Mouse (Mus musculus) heart, postnatal 0 days (tissue): Measurements from ENCODE around the gene Lingo4. TPM values are rescaled to one million over a fixed set of nuclear protein-coding genes. Genes with fewer than 3 reads are reported as not detected.
A peak's percentile ranks its signal among the peaks of the same experiment; 100 is the strongest.

Experiments used
- ATAC-seq: fragments of 200-750 bp; cut with Nextera tagmentation; 2 replicates; pipeline ENCODE4 v1.8.0; 2017; ENCODE audit warnings: low read depth, moderate number of reproducible peaks, moderate library complexity; ENCODE audit not compliant: insufficient read depth
- DNase-seq: peaks from one replicate; pipeline ENCODE4 v3.0.0-alpha.2; 2016; ENCODE audit warnings: low spot score
- H3K27ac ChIP-seq: fragments of 300-500 bp; sonication (generic); 2 replicates; pipeline ENCODE4 v1.5.1; 2014; ENCODE audit warnings: low read depth, mild to moderate bottlenecking
- H3K27me3 ChIP-seq: fragments of 300-500 bp; sonication (generic); 2 replicates; pipeline ENCODE4 v1.6.1; 2014; ENCODE audit warnings: low read length, mixed read lengths; ENCODE audit not compliant: control insufficient read depth, insufficient read depth
- H3K36me3 ChIP-seq: fragments of 300-500 bp; sonication (generic); replicated peaks from 2 replicates; pipeline ENCODE4 v1.6.1; 2014; ENCODE audit warnings: low read length, mixed read lengths; ENCODE audit not compliant: control insufficient read depth, insufficient read depth
- H3K4me1 ChIP-seq: fragments of 300-500 bp; sonication (generic); 2 replicates; pipeline ENCODE4 v1.6.1; 2014; ENCODE audit warnings: antibody characterized with exemption; ENCODE audit not compliant: control insufficient read depth, insufficient read depth
- H3K4me2 ChIP-seq: fragments of 300-500 bp; sonication (generic); 2 replicates; pipeline ENCODE4 v1.6.1; 2014; ENCODE audit warnings: low read depth, mild to moderate bottlenecking, low read length, moderate library complexity
- H3K4me3 ChIP-seq: fragments of 300-500 bp; sonication (generic); 2 replicates; pipeline ENCODE4 v1.5.1; 2014; ENCODE audit warnings: low read depth, low read length
- H3K9ac ChIP-seq: fragments of 300-500 bp; sonication (generic); replicated peaks from 2 replicates; pipeline ENCODE4 v1.6.1; 2014; ENCODE audit warnings: low read depth, low read length, mixed read lengths
- H3K9me3 ChIP-seq: fragments of 300-500 bp; sonication (generic); replicated peaks from 2 replicates; pipeline ENCODE4 v1.6.1; 2016; ENCODE audit warnings: low read length; ENCODE audit not compliant: control insufficient read depth
- CTCF ChIP-seq: IDR thresholded peaks from 2 replicates; pipeline ENCODE4 v1.5.1; 2016; ENCODE audit warnings: antibody characterized with exemption, control low read depth, low read depth
- EP300 ChIP-seq: IDR thresholded peaks from 2 replicates; pipeline ENCODE4 v1.6.1; 2016; ENCODE audit warnings: antibody characterized with exemption, low read depth
- WGBS: fragments of 180-500 bp; shearing (Covaris S2); extraction: QIAGEN DNeasy Blood & Tissue Kit; methylation state at CpG from one replicate; pipeline ENCODE4 v1.1.7; 2014; 5-methylcytosine and 5-hydroxymethylcytosine counted together
- polyA plus RNA-seq: library from polyadenylated mRNA; unstranded; fragments of >200 nt; fragmentation: Nextera tagmentation; extraction: Ambion mirVana; gene quantifications from 2 replicates; pipeline ENCODE4 v1.2.1, GENCODE M21; 2015
- total RNA-seq: library from RNA; depleted of rRNA; stranded (reverse); fragments of >200 nt; gene quantifications from 2 replicates; pipeline ENCODE4 v1.2.3, GENCODE M21; 2014; ENCODE audit warnings: low replicate concordance

Lingo4 gene
- total and polyA plus RNA-seq, 2 experiments from 2014 or later, result 0.19 TPM; not detected in 1

GRCm38 (mm10) chr3:94386671-94387070 is 11.6 kb upstream of the Lingo4 start:
- Histone ChIP-seq H3K4me2 (no peak overlapping the region), H3K27ac (peak overlapping the region; percentile 20; the same call in 1 of the 2 replicates), H3K4me1 (no peaks in the 10 kb centered on the region), H3K36me3 (no peaks in the 10 kb centered on the region), H3K9ac (no peak overlapping the region), H3K4me3 (no peak overlapping the region), H3K9me3 (no peaks in the 10 kb centered on the region), H3K27me3 (no peaks in the 10 kb centered on the region)
- 57% methylated on average over 4 of the region's 4 CpGs for WGBS
- TF ChIP-seq EP300, result no peak
- ATAC-seq, result no peak
- DNase-seq, result no peak

DNA sequence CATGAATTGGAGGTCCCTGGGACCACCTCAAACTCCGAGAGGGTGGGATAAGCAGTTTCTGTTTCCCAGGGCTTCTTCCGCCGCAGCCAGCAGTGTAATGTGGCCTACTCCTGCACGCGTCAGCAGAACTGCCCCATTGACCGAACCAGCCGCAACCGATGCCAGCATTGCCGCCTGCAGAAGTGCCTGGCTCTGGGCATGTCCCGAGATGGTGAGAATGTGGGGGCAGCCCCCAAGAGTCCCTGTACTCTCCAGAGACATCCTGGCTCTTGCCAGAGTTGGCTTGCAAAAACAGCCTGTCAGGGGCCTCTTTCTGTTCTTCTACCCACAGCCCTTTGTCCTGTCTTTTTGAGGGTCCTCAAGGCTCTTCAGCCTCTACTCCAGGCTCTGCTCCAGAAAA is 10.9 kb upstream of the Lingo4 start:
- ATAC-seq, result no peak
- TF ChIP-seq EP300 (no peak), CTCF (no peak)
- H3K27ac ChIP-seq, result peak overlapping the region; percentile 5; the same call in 1 of the 2 replicates
- H3K4me1 ChIP-seq, result no peaks in the 10 kb centered on the region
- H3K9me3 ChIP-seq, result no peaks in the 10 kb centered on the region
- no peak overlapping the region for H3K4me3 ChIP-seq
- no peak overlapping the region for H3K9ac ChIP-seq
- no peak overlapping the region for H3K4me2 ChIP-seq
- no peak for DNase-seq
- no peaks in the 10 kb centered on the region for H3K27me3 ChIP-seq
- no peaks in the 10 kb centered on the region for H3K36me3 ChIP-seq
- WGBS, result 89% methylated on average over 10 of the region's 10 CpGs

GRCm38 (mm10) chr3:94388047-94388446 is 10.3 kb upstream of the Lingo4 start:
- H3K4me2 ChIP-seq, result no peak overlapping the region
- no peaks in the 10 kb centered on the region for H3K4me1 ChIP-seq
- TF ChIP-seq CTCF (no peak), EP300 (no peak)
- H3K27ac ChIP-seq, result peak overlapping the region; percentile 5; the same call in 1 of the 2 replicates
- DNase-seq (no peak), ATAC-seq (no peak)
- no peaks in the 10 kb centered on the region for H3K27me3 ChIP-seq
- H3K9me3 ChIP-seq, result no peaks in the 10 kb centered on the region
- H3K9ac ChIP-seq, result no peak overlapping the region
- H3K4me3 ChIP-seq, result no peak overlapping the region
- no peaks in the 10 kb centered on the region for H3K36me3 ChIP-seq
- 46% methylated on average over 5 of the region's 5 CpGs for WGBS

DNA sequence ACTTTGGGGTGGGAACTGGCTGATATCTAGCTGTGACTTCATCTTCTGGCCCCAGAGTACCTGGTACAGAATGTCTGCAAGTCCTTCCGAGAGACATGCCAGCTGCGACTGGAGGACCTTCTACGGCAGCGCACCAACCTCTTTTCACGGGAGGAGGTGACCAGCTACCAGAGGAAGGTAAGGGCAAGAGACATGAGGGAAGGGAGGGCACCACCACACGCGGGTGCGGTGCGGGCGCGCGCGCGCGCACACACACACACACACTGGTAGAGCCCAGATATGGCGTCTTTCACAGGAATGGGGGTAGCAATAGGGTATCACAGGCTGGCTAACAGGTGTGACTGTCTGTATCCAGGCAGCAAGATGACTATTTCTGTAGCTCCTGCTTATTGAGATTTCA is 8.9 kb upstream of the Lingo4 start:
- H3K9ac ChIP-seq, result no peak overlapping the region
- ATAC-seq (no peak), DNase-seq (no peak)
- H3K27me3 ChIP-seq, result no peaks in the 10 kb centered on the region
- H3K36me3 ChIP-seq, result no peaks in the 10 kb centered on the region
- TF ChIP-seq EP300, result no peak
- TF ChIP-seq CTCF, result no peak
- no peaks in the 10 kb centered on the region for H3K9me3 ChIP-seq
- 93% methylated on average over 16 of the region's 16 CpGs for WGBS
- H3K4me2 ChIP-seq, result no peak overlapping the region
- no peaks in the 10 kb centered on the region for H3K4me1 ChIP-seq
- H3K4me3 ChIP-seq, result no peak overlapping the region
- H3K27ac ChIP-seq, result no peak overlapping the region

DNA sequence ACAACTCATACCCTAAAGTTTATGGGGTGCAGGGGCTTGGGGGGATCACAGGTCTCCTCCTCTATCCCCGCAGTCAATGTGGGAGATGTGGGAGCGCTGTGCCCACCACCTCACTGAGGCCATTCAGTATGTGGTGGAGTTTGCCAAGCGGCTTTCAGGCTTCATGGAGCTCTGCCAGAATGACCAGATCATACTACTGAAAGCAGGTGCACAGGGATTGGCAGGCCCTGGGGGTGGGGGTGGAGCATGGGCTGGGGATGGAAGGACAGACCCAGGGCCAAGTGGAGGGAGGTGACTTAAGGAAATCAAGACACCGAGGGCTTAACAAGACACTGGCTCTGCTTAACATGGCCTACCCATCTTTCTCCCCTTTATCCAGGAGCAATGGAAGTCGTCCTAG is 7.3 kb upstream of the Lingo4 start:
- no peak overlapping the region for H3K9ac ChIP-seq
- H3K4me2 ChIP-seq, result no peak overlapping the region
- ATAC-seq, result no peak
- H3K27ac ChIP-seq, result no peak overlapping the region
- H3K9me3 ChIP-seq, result no peaks in the 10 kb centered on the region
- H3K4me3 ChIP-seq, result no peak overlapping the region
- DNase-seq, result no peak
- H3K27me3 ChIP-seq, result no peaks in the 10 kb centered on the region
- H3K36me3 ChIP-seq, result no peaks in the 10 kb centered on the region
- no peak for TF ChIP-seq EP300
- no peak for TF ChIP-seq CTCF
- WGBS, result 81% methylated on average over 5 of the region's 5 CpGs
- no peaks in the 10 kb centered on the region for H3K4me1 ChIP-seq

- Histone ChIP-seq H3K27ac (no peak overlapping the region), H3K4me1 (no peaks in the 10 kb centered on the region), H3K4me2 (no peak overlapping the region), H3K36me3 (no peaks in the 10 kb centered on the region), H3K9me3 (no peaks in the 10 kb centered on the region), H3K9ac (no peak overlapping the region), H3K27me3 (0 out of 2 replicates have a peak, but pooled peaks cover 4% of the 10 kb centered on the region), H3K4me3 (no peak overlapping the region)
- WGBS, result 74% methylated on average over 2 of the region's 2 CpGs
- TF ChIP-seq EP300 (no peak), CTCF (no peak)
- ATAC-seq (no peak), DNase-seq (no peak)
These were observed 6.2 kb upstream of the Lingo4 start for GRCm38 (mm10) chr3:94392128-94392527.
